Mouse (Mus musculus) thymus, adult 2 months (tissue): Measurements from ENCODE around the gene Vav3.

ENCODE experiments used
- CTCF ChIP-seq: fragments of 200-500 bp; IDR thresholded peaks from 2 replicates; pipeline ENCODE4 v1.5.1; 2012; ENCODE audit warnings: mild to moderate bottlenecking, control low read depth, low read length, moderate library complexity, borderline replicate concordance; ENCODE audit not compliant: control insufficient read depth, poor library complexity, insufficient read depth; ENCODE audit errors: extremely low read depth
- POLR2A ChIP-seq: fragments of 200-500 bp; IDR thresholded peaks from 2 replicates; pipeline ENCODE4 v1.6.1; 2012; ENCODE audit warnings: mild to moderate bottlenecking, low read length, control low read depth, moderate library complexity; ENCODE audit not compliant: control insufficient read depth, poor library complexity, insufficient read depth; ENCODE audit errors: extremely low read depth

DNA sequence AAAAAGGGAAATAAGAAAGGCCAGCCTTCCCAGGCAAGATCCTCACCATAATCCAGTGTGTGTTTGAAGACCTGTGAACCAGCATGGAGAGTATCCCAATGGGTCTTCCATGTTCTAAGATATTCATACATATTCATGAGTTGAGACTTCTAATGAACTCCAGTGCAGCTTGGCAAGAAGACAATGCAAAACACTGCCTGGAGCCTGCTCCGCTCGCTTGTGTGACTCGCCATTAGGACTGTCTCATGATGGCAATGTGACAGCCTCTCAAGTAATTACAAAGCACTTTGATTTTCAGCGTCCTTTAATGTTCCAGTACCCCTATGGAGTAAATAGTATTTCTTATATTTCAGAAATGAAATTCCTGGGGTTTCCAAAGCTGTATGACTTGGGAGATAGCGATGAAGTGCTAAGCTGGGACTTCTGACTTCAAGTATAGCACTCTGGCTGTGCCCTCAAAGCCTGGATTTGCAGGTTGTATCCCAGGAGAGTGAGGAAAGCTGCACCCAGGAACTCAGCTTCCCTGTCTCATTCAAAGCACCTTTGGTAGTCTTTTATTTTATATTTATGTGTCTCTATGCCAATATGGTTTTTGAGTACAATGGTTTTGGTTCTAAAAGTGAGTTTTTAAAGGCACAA lies 391.3 kb downstream of the Vav3 start:
- TF ChIP-seq POLR2A (no peak), CTCF (no peak)
